Mouse (Mus musculus) neutrophil, adult 5-6 weeks (primary cell): ENCODE measurements around the gene Upk3b. TPM values are rescaled to one million over a fixed set of nuclear protein-coding genes. Genes with fewer than 3 reads are reported as not detected.

Experiments
- ATAC-seq: fragments of 151-379, 151-347 bp; 2 replicates; pipeline ENCODE4 v1.8.0; 2017; ENCODE audit warnings: mild to moderate bottlenecking, moderate TSS enrichment; ENCODE audit not compliant: insufficient number of reproducible peaks, poor library complexity, low FRiP score, severe bottlenecking; ENCODE audit errors: extremely low read depth
- total RNA-seq: library from RNA; stranded (forward); fragments of 200-1000 nt; gene quantifications from 2 replicates; pipeline ENCODE4 v1.2.3, GENCODE M21; 2017

The Upk3b gene
- total RNA-seq, 1 experiment from 2014 or later = not detected

GRCm38 (mm10) chr5:136095089-136095488 is 56.8 kb downstream of the Upk3b start:
- no peak for ATAC-seq

Other genes starting within 250 kb of the Upk3b start
- gene Srrm3, start 231.6 kb upstream of the Upk3b start, total RNA-seq = not detected in 2 replicates
- gene Hspb1, start 150.6 kb upstream of the Upk3b start, total RNA-seq = not detected in 2 replicates
- gene Ywhag, start 103.9 kb upstream of the Upk3b start, total RNA-seq = 66.7 and 70.0 TPM in 2 replicates
- gene Ssc4d, start 64.0 kb upstream of the Upk3b start, total RNA-seq = 5.0 and 5.6 TPM in 2 replicates
- gene Zp3, start 58.4 kb upstream of the Upk3b start, total RNA-seq = not detected in 2 replicates
- gene Dtx2, start 43.7 kb upstream of the Upk3b start, total RNA-seq = 13.0 and 13.7 TPM in 2 replicates
- 0.61 and 2.8 TPM in 2 replicates for gene Upk3bl, start 16.0 kb downstream of the Upk3b start, total RNA-seq
- gene Rasa4, start 45.4 kb downstream of the Upk3b start, total RNA-seq = 7.3 and 8.5 TPM in 2 replicates
- gene Polr2j, start 78.1 kb downstream of the Upk3b start, total RNA-seq = 47.6 and 55.0 TPM in 2 replicates
- gene Lrwd1, start 97.6 kb downstream of the Upk3b start, total RNA-seq = 32.9 and 34.4 TPM in 2 replicates
- 3.7 and 7.9 TPM in 2 replicates for gene Alkbh4, start 97.7 kb downstream of the Upk3b start, total RNA-seq
- 92.9 and 95.5 TPM in 2 replicates for gene Orai2, start 132.2 kb downstream of the Upk3b start, total RNA-seq
- 25.3 and 29.0 TPM in 2 replicates for gene Prkrip1, start 160.5 kb downstream of the Upk3b start, total RNA-seq
- gene Sh2b2, start 208.1 kb downstream of the Upk3b start, total RNA-seq = 7.9 and 8.4 TPM in 2 replicates